ENCODE assay signal across 16 mouse cellular contexts in the genomic region with DNA sequence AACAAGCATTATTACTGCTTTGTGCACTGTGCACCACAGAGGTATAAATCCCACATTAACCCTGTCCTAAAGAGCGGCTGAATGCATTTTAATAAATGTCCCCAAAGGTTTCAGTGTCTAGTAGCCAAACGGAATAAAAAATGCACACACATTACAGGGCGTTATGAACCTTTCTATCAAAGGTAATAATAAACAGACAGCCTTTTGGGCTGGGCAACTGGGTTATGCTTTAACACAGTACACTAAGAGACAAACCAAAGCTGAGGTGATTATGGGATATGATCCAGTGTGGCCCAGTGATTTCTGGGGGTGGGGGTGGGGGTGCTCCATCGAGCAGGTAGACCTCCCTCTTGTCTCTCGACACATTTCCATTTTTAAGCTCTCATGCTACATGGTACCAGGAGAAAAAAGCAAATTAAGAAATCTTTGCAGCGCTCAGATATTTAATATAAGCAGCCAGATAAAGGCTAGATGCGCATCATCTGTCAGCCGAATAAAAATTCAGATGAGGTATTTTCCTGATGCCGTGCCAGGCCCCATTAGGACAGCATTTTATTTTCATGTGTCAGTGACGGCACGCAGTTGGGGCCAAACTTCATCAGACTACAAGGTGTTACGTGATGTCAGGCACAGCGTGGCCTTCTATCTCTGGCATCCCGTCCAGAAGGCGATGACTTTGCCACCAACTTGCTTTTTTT. TPM values are rescaled to one million over a fixed set of nuclear protein-coding genes. Genes with fewer than 3 reads are reported as not detected.
DNase-seq lines count a peak whose midpoint lies in the region; ATAC-seq and TF ChIP-seq lines count a peak whose summit lies in the region.
"Had no signal": no experiment of that assay in that cellular context is flagged by ENCODE, and none has a peak within 500 bp of the region (broad histone marks: within the 10 kb centered on the region; RNA-seq: fewer than 3 reads in every experiment).

No protein-coding gene starts in this region.

- peaks cover 55% of the 10 kb centered on the region for H3K4me1 ChIP-seq in embryonic facial prominence, embryonic 12.5 days
- peaks cover 40% of the 10 kb centered on the region for H3K4me1 ChIP-seq in embryonic facial prominence, embryonic 10.5 days
- no peaks in the 10 kb centered on the region; the same call in 1 of the 2 replicates for H3K4me1 ChIP-seq in kidney, adult 2 months (ENCODE audit: control insufficient read depth, insufficient read depth, low read length)
- H3K4me1 ChIP-seq in kidney, embryonic 14.5 days (ENCODE audit: control insufficient read depth, insufficient read depth, low read length) = peaks cover 6% of the 10 kb centered on the region; the same call in 1 of the 2 replicates
- H3K4me1 ChIP-seq in midbrain, embryonic 14.5 days (ENCODE audit: control insufficient read depth, insufficient read depth, low read length) = peaks cover 6% of the 10 kb centered on the region; the same call in 1 of the 2 replicates
- H3K4me1 ChIP-seq in midbrain, embryonic 15.5 days = peaks cover 16% of the 10 kb centered on the region

- H3K9me3 ChIP-seq in embryonic facial prominence, embryonic 12.5 days = no peaks in the 10 kb centered on the region
- H3K9me3 ChIP-seq in embryonic facial prominence, embryonic 10.5 days = peaks cover 4% of the 10 kb centered on the region; the same call in 1 of the 2 replicates
- no peaks in the 10 kb centered on the region for H3K9me3 ChIP-seq in kidney, embryonic 14.5 days (ENCODE audit: control insufficient read depth, low read length)
- no peaks in the 10 kb centered on the region for H3K9me3 ChIP-seq in midbrain, embryonic 14.5 days (ENCODE audit: control insufficient read depth, low read length)
- no peaks in the 10 kb centered on the region for H3K9me3 ChIP-seq in midbrain, embryonic 15.5 days
- H3K9me3 ChIP-seq: hindbrain, embryonic 15.5 days had no signal

- H3K27ac ChIP-seq in embryonic facial prominence, embryonic 12.5 days = 0 out of 2 replicates have a peak overlapping the region, but pooled peaks have one; percentile 30
- H3K27ac ChIP-seq in embryonic facial prominence, embryonic 10.5 days (replicated peaks) = no peak overlapping the region
- H3K27ac ChIP-seq in kidney, adult 2 months (ENCODE audit: insufficient read depth, low read depth, low read length) = no peak overlapping the region
- no peak overlapping the region for H3K27ac ChIP-seq in kidney, embryonic 14.5 days (ENCODE audit: low read depth, low read length)
- no peak overlapping the region for H3K27ac ChIP-seq in midbrain, embryonic 14.5 days (replicated peaks; ENCODE audit: low read depth, low read length)
- H3K27ac ChIP-seq in midbrain, embryonic 15.5 days = no peak overlapping the region
- H3K27ac ChIP-seq: hindbrain, embryonic 15.5 days; kidney, embryonic 15.5 days; midbrain, embryonic 12.5 days had no signal

- 62% methylated on average over 15 of the region's 15 CpGs for WGBS in embryonic facial prominence, embryonic 12.5 days
- WGBS in embryonic facial prominence, embryonic 10.5 days = 84% methylated on average over 15 of the region's 15 CpGs
- 73% methylated on average over 15 of the region's 15 CpGs for WGBS in kidney, adult 2 months
- WGBS in kidney, embryonic 14.5 days = 84% methylated on average over 15 of the region's 15 CpGs
- 74% methylated on average over 15 of the region's 15 CpGs for WGBS in midbrain, embryonic 14.5 days
- WGBS in midbrain, embryonic 15.5 days = 71% methylated on average over 15 of the region's 15 CpGs

- DNase-seq in embryonic facial prominence, embryonic 10.5 days (ENCODE audit: low spot score) = no peak
- peak; percentile 65 for DNase-seq in kidney, adult 2 months
- DNase-seq in midbrain, embryonic 14.5 days = peak; percentile 39
- no peak for DNase-seq in cerebellum, postnatal 14 days
- no peak for DNase-seq in cerebellum, adult 11-12 months
- DNase-seq: adrenal gland, postnatal 14 days; cerebellum, adult 9-10 months; right cerebral cortex, adult 18-20 months; spleen, adult 18-20 months had no signal

- ATAC-seq in embryonic facial prominence, embryonic 12.5 days (ENCODE audit: insufficient number of reproducible peaks, insufficient read depth, low FRiP score, low TSS enrichment) = no peak
- ATAC-seq in kidney, embryonic 14.5 days (ENCODE audit: low FRiP score, low TSS enrichment) = no peak
- no peak for ATAC-seq in midbrain, embryonic 14.5 days (ENCODE audit: low FRiP score, low TSS enrichment)
- ATAC-seq in midbrain, embryonic 15.5 days (replicated peaks) = no peak

- H3K27me3 ChIP-seq in embryonic facial prominence, embryonic 12.5 days = peaks cover 9% of the 10 kb centered on the region; the same call in 1 of the 2 replicates
- peaks cover 20% of the 10 kb centered on the region for H3K27me3 ChIP-seq in embryonic facial prominence, embryonic 10.5 days (replicated peaks; ENCODE audit: low read depth, poor library complexity, severe bottlenecking)
- H3K27me3 ChIP-seq in kidney, adult 2 months (replicated peaks; ENCODE audit: control insufficient read depth, insufficient read depth, low read length) = no peaks in the 10 kb centered on the region
- no peaks in the 10 kb centered on the region for H3K27me3 ChIP-seq in kidney, embryonic 14.5 days (ENCODE audit: control insufficient read depth, insufficient read depth, low read length)
- H3K27me3 ChIP-seq in midbrain, embryonic 14.5 days (ENCODE audit: control insufficient read depth, insufficient read depth, low read length) = no peaks in the 10 kb centered on the region
- 0 out of 2 replicates have a peak, but pooled peaks cover 4% of the 10 kb centered on the region for H3K27me3 ChIP-seq in midbrain, embryonic 15.5 days (replicated peaks)
- H3K27me3 ChIP-seq: hindbrain, embryonic 15.5 days had no signal

- H3K9ac ChIP-seq in embryonic facial prominence, embryonic 12.5 days = no peak overlapping the region
- H3K9ac ChIP-seq in kidney, embryonic 14.5 days (ENCODE audit: low read depth, low read length) = no peak overlapping the region
- H3K9ac ChIP-seq in midbrain, embryonic 14.5 days (replicated peaks; ENCODE audit: low read length) = no peak overlapping the region
- no peak overlapping the region for H3K9ac ChIP-seq in midbrain, embryonic 15.5 days
- H3K9ac ChIP-seq: hindbrain, embryonic 15.5 days; kidney, embryonic 15.5 days; midbrain, embryonic 12.5 days had no signal

- no peak for TF ChIP-seq POLR2A in kidney, adult 2 months (IDR thresholded peaks at IDR 0.05; ENCODE audit: low read depth, low read length)

- TF ChIP-seq CTCF in kidney, adult 2 months (conservative IDR thresholded peaks at IDR 0.05; ENCODE audit: insufficient read depth, insufficient read length, low read depth, low read length) = no peak

- H3K36me3 ChIP-seq in embryonic facial prominence, embryonic 12.5 days = no peaks in the 10 kb centered on the region
- H3K36me3 ChIP-seq in embryonic facial prominence, embryonic 10.5 days (replicated peaks) = no peaks in the 10 kb centered on the region
- no peaks in the 10 kb centered on the region for H3K36me3 ChIP-seq in kidney, adult 2 months (ENCODE audit: control insufficient read depth, insufficient read depth, low read length)
- H3K36me3 ChIP-seq in kidney, embryonic 14.5 days (ENCODE audit: control insufficient read depth, insufficient read depth, low read length) = no peaks in the 10 kb centered on the region
- no peaks in the 10 kb centered on the region for H3K36me3 ChIP-seq in midbrain, embryonic 14.5 days (ENCODE audit: control insufficient read depth, insufficient read depth, low read length)
- H3K36me3 ChIP-seq in midbrain, embryonic 15.5 days (replicated peaks) = no peaks in the 10 kb centered on the region
- H3K36me3 ChIP-seq: hindbrain, embryonic 15.5 days; kidney, embryonic 15.5 days; midbrain, embryonic 12.5 days had no signal

- no peak overlapping the region for H3K4me3 ChIP-seq in embryonic facial prominence, embryonic 12.5 days
- H3K4me3 ChIP-seq in embryonic facial prominence, embryonic 10.5 days = no peak overlapping the region
- H3K4me3 ChIP-seq in kidney, adult 2 months (ENCODE audit: insufficient read depth, low read depth, low read length) = no peak overlapping the region
- H3K4me3 ChIP-seq in kidney, embryonic 14.5 days (ENCODE audit: low read length) = no peak overlapping the region
- no peak overlapping the region for H3K4me3 ChIP-seq in midbrain, embryonic 14.5 days (replicated peaks; ENCODE audit: low read depth, low read length)
- H3K4me3 ChIP-seq in midbrain, embryonic 15.5 days = no peak overlapping the region
- H3K4me3 ChIP-seq: hindbrain, embryonic 15.5 days; kidney, embryonic 15.5 days; midbrain, embryonic 12.5 days had no signal

- no peak overlapping the region for H3K4me2 ChIP-seq in embryonic facial prominence, embryonic 12.5 days (replicated peaks)
- no peak overlapping the region for H3K4me2 ChIP-seq in kidney, embryonic 14.5 days (replicated peaks; ENCODE audit: low read depth, low read length)
- H3K4me2 ChIP-seq in midbrain, embryonic 14.5 days (ENCODE audit: low read length) = no peak overlapping the region
- H3K4me2 ChIP-seq in midbrain, embryonic 15.5 days = no peak overlapping the region
- H3K4me2 ChIP-seq: hindbrain, embryonic 15.5 days; kidney, embryonic 15.5 days; liver, embryonic 11.5 days; midbrain, embryonic 12.5 days had no signal

RNA-seq across cellular contexts. Expression of gene Irx3, which starts 51.6 kb away (rescaled TPM):
- 35.0 and 46.7 TPM in 2 replicates for polyA plus RNA-seq in embryonic facial prominence, embryonic 12.5 days (2016; fragmentation: Nextera tagmentation; extraction: Ambion mirVana)
- polyA plus RNA-seq in embryonic facial prominence, embryonic 10.5 days (2016; fragmentation: Nextera tagmentation; extraction: Ambion mirVana) = 19.3 and 20.3 TPM in 2 replicates
- 22.3 and 28.5 TPM in 2 replicates for polyA plus RNA-seq in kidney, adult 2 months (2012; rRNA removed)
- polyA plus RNA-seq in kidney, embryonic 14.5 days (2014; fragmentation: Nextera tagmentation; extraction: Ambion mirVana) = 11.8 and 13.7 TPM in 2 replicates
- polyA plus RNA-seq in midbrain, embryonic 14.5 days (2014; fragmentation: Nextera tagmentation; extraction: Ambion mirVana) = 23.5 and 26.1 TPM in 2 replicates
- polyA plus RNA-seq in midbrain, embryonic 15.5 days (2015; fragmentation: Nextera tagmentation; extraction: Ambion mirVana) = 22.1 and 26.1 TPM in 2 replicates

Comparison
In these comparisons a context has a peak if more than half of its experiments do, and no peak if none do; other contexts are left out.
1. DNase-seq: peak in kidney, adult 2 months (single experiment) and midbrain, embryonic 14.5 days (single experiment); none in embryonic facial prominence, embryonic 10.5 days (single experiment), cerebellum, postnatal 14 days (0 of 2) and cerebellum, adult 11-12 months (single experiment).